Mouse (Mus musculus): ENCODE data around the gene Fsd2. TPM values are rescaled to one million over a fixed set of nuclear protein-coding genes. Genes with fewer than 3 reads are reported as not detected.

Gene Fsd2
- total and polyA plus RNA-seq, 3 experiments: 0.03 TPM; not detected in 2

- H3K27me3 ChIP-seq (ENCODE audit: control insufficient read depth in 1 of 2, insufficient read depth in 2 of 2, low read length in 2 of 2): peaks cover 0 to 5% of the 10 kb centered on the region in 2 experiments; a peak in 3 of 4 replicates
- DNase-seq (ENCODE audit: low read depth, low spot score): no peak
- H3K9me3 ChIP-seq (replicated peaks; ENCODE audit: insufficient read depth, low read length): no peaks in the 10 kb centered on the region
- TF ChIP-seq MYB (IDR thresholded peaks at IDR 0.05; ENCODE audit: low read depth, low read length) (no peak), TCF12 (IDR thresholded peaks at IDR 0.05; ENCODE audit: low read depth, low read length) (no peak), RCOR1 (IDR thresholded peaks at IDR 0.05; ENCODE audit: low read depth, low read length) (no peak), BHLHE40 (IDR thresholded peaks at IDR 0.05; ENCODE audit: borderline replicate concordance, low read depth, low read length) (no peak), ZC3H11A (IDR thresholded peaks at IDR 0.05; ENCODE audit: low read depth, low read length) (no peak), POLR2A (IDR thresholded peaks at IDR 0.05; ENCODE audit: control insufficient read depth in 1 of 2, insufficient read depth in 1 of 2, low read depth in 1 of 2, low read length in 2 of 2, poor library complexity in 1 of 2) (no peak), MEF2A (IDR thresholded peaks at IDR 0.05; ENCODE audit: extremely low read depth, insufficient replicate concordance, low read depth, low read length, poor library complexity, severe bottlenecking) (no peak), UBTF (IDR thresholded peaks at IDR 0.05; ENCODE audit: borderline replicate concordance, insufficient read depth, low read depth, low read length) (no peak), NELFE (IDR thresholded peaks at IDR 0.05; ENCODE audit: low read depth, low read length) (no peak), CTCF (IDR thresholded peaks at IDR 0.05 in 2 of 3, conservative IDR thresholded peaks at IDR 0.05 in 1 of 3; ENCODE audit: control insufficient read depth in 1 of 3, insufficient read depth in 1 of 3, low read depth in 2 of 3, low read length in 3 of 3, poor library complexity in 1 of 3, severe bottlenecking in 1 of 3) (no peak), KAT2A (conservative IDR thresholded peaks at IDR 0.05; ENCODE audit: low read depth, low read length) (no peak), CHD1 (IDR thresholded peaks at IDR 0.05; ENCODE audit: low read depth, low read length) (no peak), ZNF384 (IDR thresholded peaks at IDR 0.05; ENCODE audit: low read depth, low read length) (no peak), ZKSCAN1 (IDR thresholded peaks at IDR 0.05; ENCODE audit: low read depth, low read length) (no peak)
- H3K4me1 ChIP-seq (ENCODE audit: control insufficient read depth in 1 of 2, insufficient read depth in 2 of 2, low read length in 2 of 2): peaks cover 0 to 9% of the 10 kb centered on the region in 2 experiments; a peak in 2 of 4 replicates
- H3K79me2 ChIP-seq (ENCODE audit: control insufficient read depth, insufficient read depth, low read length, poor library complexity): no peaks in the 10 kb centered on the region
- H3K9ac ChIP-seq (ENCODE audit: control insufficient read depth, low read depth, low read length, poor library complexity, severe bottlenecking): no peak overlapping the region
- peaks cover 0 to 4% of the 10 kb centered on the region in 2 experiments; a peak in 2 of 4 replicates for H3K36me3 ChIP-seq (ENCODE audit: control insufficient read depth in 1 of 2, insufficient read depth in 2 of 2, low read length in 2 of 2)
- no peak overlapping the region for H3K4me3 ChIP-seq (ENCODE audit: control insufficient read depth in 1 of 2, insufficient read depth in 1 of 2, low read depth in 2 of 2, low read length in 2 of 2)
- H3K27ac ChIP-seq (ENCODE audit: control insufficient read depth, low read depth, low read length): no peak overlapping the region
Observed at GRCm38 (mm10) chr7:81563506-81564015, 3.2 kb downstream of the Fsd2 start.

DNA sequence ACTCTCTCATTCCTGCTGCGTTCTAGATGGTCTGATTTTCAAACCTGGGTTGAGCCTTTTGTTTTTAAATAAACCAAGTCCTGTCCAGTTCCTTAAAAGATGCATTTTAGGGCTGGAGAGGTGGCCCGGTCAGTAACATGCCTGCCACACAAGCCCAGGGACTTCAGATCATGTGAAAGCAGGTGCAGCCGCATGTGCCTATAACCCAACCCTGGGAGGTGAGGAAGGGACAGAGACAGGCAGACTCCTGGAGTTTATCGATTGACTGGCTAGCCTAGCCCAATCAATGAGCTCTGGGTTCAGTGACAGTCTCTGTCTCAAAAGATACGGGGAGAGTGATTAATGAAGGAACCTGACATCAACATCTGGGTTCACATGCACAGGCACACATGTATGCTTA is 5.5 kb downstream of the Fsd2 start:
- Histone ChIP-seq H3K27me3 (ENCODE audit: control insufficient read depth in 1 of 2, insufficient read depth in 2 of 2, low read length in 2 of 2) (peaks cover 0 to 5% of the 10 kb centered on the region in 2 experiments; a peak in 3 of 4 replicates), H3K4me1 (ENCODE audit: control insufficient read depth in 1 of 2, insufficient read depth in 2 of 2, low read length in 2 of 2) (peaks cover 0 to 9% of the 10 kb centered on the region in 2 experiments; a peak in 2 of 4 replicates), H3K4me3 (ENCODE audit: control insufficient read depth in 1 of 2, insufficient read depth in 1 of 2, low read depth in 2 of 2, low read length in 2 of 2) (no peak overlapping the region), H3K9ac (ENCODE audit: control insufficient read depth, low read depth, low read length, poor library complexity, severe bottlenecking) (no peak overlapping the region), H3K79me2 (ENCODE audit: control insufficient read depth, insufficient read depth, low read length, poor library complexity) (no peaks in the 10 kb centered on the region), H3K27ac (ENCODE audit: control insufficient read depth, low read depth, low read length) (no peak overlapping the region), H3K36me3 (ENCODE audit: control insufficient read depth in 1 of 2, insufficient read depth in 2 of 2, low read length in 2 of 2) (peaks cover 0 to 4% of the 10 kb centered on the region in 2 experiments; a peak in 2 of 4 replicates), H3K9me3 (replicated peaks; ENCODE audit: insufficient read depth, low read length) (no peaks in the 10 kb centered on the region)
- TF ChIP-seq MEF2A (IDR thresholded peaks at IDR 0.05; ENCODE audit: extremely low read depth, insufficient replicate concordance, low read depth, low read length, poor library complexity, severe bottlenecking) (no peak), RAD21 (IDR thresholded peaks at IDR 0.05; ENCODE audit: low read depth, low read length) (no peak), EP300 (IDR thresholded peaks at IDR 0.05; ENCODE audit: low read depth in 1 of 2, low read length in 2 of 2) (no peak), SIN3A (IDR thresholded peaks at IDR 0.05; ENCODE audit: low read length) (no peak), NRF1 (IDR thresholded peaks at IDR 0.05; ENCODE audit: insufficient read depth, low read depth, low read length, poor library complexity, severe bottlenecking) (no peak), CHD2 (IDR thresholded peaks at IDR 0.05; ENCODE audit: low read length) (no peak), RCOR1 (IDR thresholded peaks at IDR 0.05; ENCODE audit: low read depth, low read length) (no peak), GATA1 (IDR thresholded peaks at IDR 0.05; ENCODE audit: low read depth, low read length) (no peak), MAFK (IDR thresholded peaks at IDR 0.05; ENCODE audit: borderline replicate concordance, low read depth, low read length) (no peak), SMC3 (IDR thresholded peaks at IDR 0.05; ENCODE audit: low read depth, low read length) (no peak), JUND (IDR thresholded peaks at IDR 0.05; ENCODE audit: low read depth, low read length) (no peak), GABPA (IDR thresholded peaks at IDR 0.05; ENCODE audit: low read depth, low read length) (no peak), TAL1 (IDR thresholded peaks at IDR 0.05; ENCODE audit: low read length) (no peak), ZKSCAN1 (IDR thresholded peaks at IDR 0.05; ENCODE audit: low read depth, low read length) (no peak), MYC (IDR thresholded peaks at IDR 0.05; ENCODE audit: low read depth, low read length) (no peak), MAZ (IDR thresholded peaks at IDR 0.05; ENCODE audit: low read depth, low read length) (no peak), USF1 (IDR thresholded peaks at IDR 0.05; ENCODE audit: low read depth, low read length) (no peak)
- DNase-seq (ENCODE audit: low read depth, low spot score): no peak

Data from MEL (cell line).